Mouse (Mus musculus) forebrain, embryonic 13.5 days (tissue): ENCODE measurements around the gene Tpst1. TPM values are rescaled to one million over a fixed set of nuclear protein-coding genes. Genes with fewer than 3 reads are reported as not detected.

Source experiments
- ATAC-seq: fragments of 200-750 bp; cut with Nextera tagmentation; 2 replicates; pipeline ENCODE4 v1.8.0; 2017
- H3K27ac ChIP-seq: fragments of 300-500 bp; sonication (generic); 2 replicates; pipeline ENCODE4 v1.5.1; 2015; ENCODE audit warnings: inconsistent platforms, mild to moderate bottlenecking, moderate library complexity
- H3K27me3 ChIP-seq: fragments of 300-500 bp; sonication (generic); 2 replicates; pipeline ENCODE4 v1.6.1; 2015; ENCODE audit warnings: mild to moderate bottlenecking, inconsistent platforms
- H3K36me3 ChIP-seq: fragments of 300-500 bp; sonication (generic); 2 replicates; pipeline ENCODE4 v1.6.1; 2015; ENCODE audit warnings: mild to moderate bottlenecking, inconsistent platforms; ENCODE audit not compliant: poor library complexity, severe bottlenecking
- H3K4me1 ChIP-seq: fragments of 300-500 bp; sonication (generic); 2 replicates; pipeline ENCODE4 v1.6.1; 2015; ENCODE audit warnings: inconsistent platforms
- H3K4me2 ChIP-seq: fragments of 300-500 bp; sonication (generic); 2 replicates; pipeline ENCODE4 v1.6.1; 2015; ENCODE audit warnings: inconsistent platforms, mild to moderate bottlenecking, moderate library complexity
- H3K4me3 ChIP-seq: fragments of 300-500 bp; sonication (generic); 2 replicates; pipeline ENCODE4 v1.5.1; 2015; ENCODE audit warnings: mild to moderate bottlenecking, inconsistent platforms
- H3K9ac ChIP-seq: fragments of 300-500 bp; sonication (generic); 2 replicates; pipeline ENCODE4 v1.6.1; 2015; ENCODE audit warnings: mild to moderate bottlenecking, inconsistent platforms
- H3K9me3 ChIP-seq: fragments of 300-500 bp; sonication (generic); replicated peaks from 2 replicates; pipeline ENCODE4 v1.6.1; 2016; ENCODE audit warnings: inconsistent platforms
- WGBS: fragments of 180-500 bp; shearing (Covaris S2); methylation state at CpG from one replicate; pipeline ENCODE4 v1.1.7; 2015; 5-methylcytosine and 5-hydroxymethylcytosine counted together
- polyA plus RNA-seq: library from polyadenylated mRNA; unstranded; fragments of >200 nt; fragmentation: Nextera tagmentation; extraction: Ambion mirVana; gene quantifications from 2 replicates; pipeline ENCODE4 v1.2.1, GENCODE M21; 2015

Gene Tpst1
- polyA plus RNA-seq, 1 experiment from 2014 or later: 50.2 TPM

- no peak overlapping the region for H3K27ac ChIP-seq
- H3K9me3 ChIP-seq: no peaks in the 10 kb centered on the region
- peaks cover 11% of the 10 kb centered on the region; the same call in 1 of the 2 replicates for H3K36me3 ChIP-seq
- no peaks in the 10 kb centered on the region for H3K27me3 ChIP-seq
- no peak overlapping the region for H3K9ac ChIP-seq
- 91% methylated on average over 9 of the region's 9 CpGs for WGBS
- ATAC-seq: no peak
- no peak overlapping the region for H3K4me3 ChIP-seq
- H3K4me1 ChIP-seq: peaks cover 12% of the 10 kb centered on the region
- H3K4me2 ChIP-seq: no peak overlapping the region
Measured at GRCm38 (mm10) chr5:130184193-130184856, 111.2 kb downstream of the Tpst1 start.

GRCm38 (mm10) chr5:130185312-130185711 lies 112.2 kb downstream of the Tpst1 start:
- no peak for ATAC-seq
- no peak overlapping the region for H3K4me3 ChIP-seq
- 88% methylated on average over 6 of the region's 6 CpGs for WGBS

More at GRCm38 (mm10) chr5:130185312-130185711, 112.2 kb downstream of the Tpst1 start:
- H3K36me3 ChIP-seq: peaks cover 20% of the 10 kb centered on the region
- H3K9ac ChIP-seq: no peak overlapping the region
- no peaks in the 10 kb centered on the region for H3K9me3 ChIP-seq
- no peak overlapping the region for H3K27ac ChIP-seq
- peaks cover 12% of the 10 kb centered on the region for H3K4me1 ChIP-seq
- H3K4me2 ChIP-seq: no peak overlapping the region
- H3K27me3 ChIP-seq: no peaks in the 10 kb centered on the region

Other genes starting within 250 kb of the Tpst1 start
- gene Sumf2, start 226.3 kb upstream of the Tpst1 start, polyA plus RNA-seq: 34.5 and 35.0 TPM in 2 replicates
- gene Chchd2, start 185.9 kb upstream of the Tpst1 start, polyA plus RNA-seq: 1,055 and 1,072 TPM in 2 replicates
- 9.6 and 10.5 TPM in 2 replicates for gene Zbed5, start 177.6 kb upstream of the Tpst1 start, polyA plus RNA-seq
- gene Phkg1, start 174.8 kb upstream of the Tpst1 start, polyA plus RNA-seq: 0.27 and 0.37 TPM in 2 replicates
- gene Nupr1l, start 164.8 kb upstream of the Tpst1 start, polyA plus RNA-seq: 5.2 and 7.2 TPM in 2 replicates
- 26.4 and 26.5 TPM in 2 replicates for gene Vkorc1l1, start 131.4 kb upstream of the Tpst1 start, polyA plus RNA-seq
- 15.9 and 16.6 TPM in 2 replicates for gene Gusb, start 70.3 kb upstream of the Tpst1 start, polyA plus RNA-seq
- 23.3 and 28.6 TPM in 2 replicates for gene Asl, start 44.1 kb upstream of the Tpst1 start, polyA plus RNA-seq
- gene Crcp, start 44.0 kb upstream of the Tpst1 start, polyA plus RNA-seq: 67.0 and 77.0 TPM in 2 replicates
- gene Kctd7, start 71.5 kb downstream of the Tpst1 start, polyA plus RNA-seq: 8.3 and 8.9 TPM in 2 replicates
- gene Rabgef1, start 98.5 kb downstream of the Tpst1 start, polyA plus RNA-seq: 32.8 and 34.6 TPM in 2 replicates
- gene Tmem248, start 143.8 kb downstream of the Tpst1 start, polyA plus RNA-seq: 21.8 and 22.3 TPM in 2 replicates
- gene Sbds, start 182.2 kb downstream of the Tpst1 start, polyA plus RNA-seq: 65.4 and 67.7 TPM in 2 replicates
- gene Tyw1, start 182.3 kb downstream of the Tpst1 start, polyA plus RNA-seq: 24.4 and 27.1 TPM in 2 replicates